Mouse (Mus musculus) left cerebral cortex, adult 9 months (tissue): Measurements from ENCODE around the gene Asb7.

Source experiments
- DNase-seq, 2 experiments: peaks; one replicate each; pipeline ENCODE4 v3.0.0; 2022; ENCODE audit warnings: low spot score in 2 of 2

Gene Asb7

GRCm38 (mm10) chr7:66689294-66689619, at the start of gene Asb7:
Asb7 (minus strand) TSS chr7:66689596.
- no peak for DNase-seq

DNA sequence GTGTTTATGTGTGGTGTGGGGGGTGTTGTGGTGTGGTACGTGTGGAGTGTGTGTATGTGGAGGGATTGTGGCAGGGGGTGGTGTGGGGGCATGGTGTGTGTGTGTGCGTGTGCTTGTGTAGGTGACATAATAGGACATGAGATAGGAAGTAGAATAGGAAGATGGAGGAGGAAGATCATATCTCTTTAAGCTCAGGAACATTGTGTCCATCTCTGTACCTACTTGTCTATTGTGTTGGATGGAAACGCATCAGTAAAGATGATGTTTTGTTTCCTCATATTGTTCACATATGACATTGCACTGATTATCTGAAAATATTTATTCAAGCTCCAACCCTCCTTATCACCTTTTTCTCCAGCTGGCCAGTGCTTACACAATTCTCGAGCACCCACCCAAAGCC, 48.0 kb upstream of the Asb7 start:
- DNase-seq = no peak

- DNase-seq = no peak
Measured at GRCm38 (mm10) chr7:66734993-66735392, 45.6 kb upstream of the Asb7 start.

DNA sequence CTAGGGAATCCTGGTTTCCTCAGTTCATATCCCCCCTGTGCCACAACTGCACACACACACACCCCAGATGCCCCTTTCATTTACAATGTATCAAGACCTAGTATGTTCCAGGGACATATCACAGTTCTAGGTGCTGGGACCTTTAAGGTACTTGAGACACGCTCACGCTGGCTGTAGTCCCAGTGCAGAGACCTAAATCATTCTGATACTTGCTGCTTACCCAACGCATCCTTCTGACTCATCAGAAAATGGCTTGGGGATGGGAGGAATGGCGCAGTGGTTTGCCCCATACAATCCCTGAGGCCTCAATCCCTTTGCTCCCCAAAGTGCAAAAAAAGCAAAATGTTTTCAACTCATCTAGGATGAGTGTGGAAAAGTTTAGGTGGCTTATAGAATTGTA, 45.1 kb upstream of the Asb7 start:
- DNase-seq = no peak

DNA sequence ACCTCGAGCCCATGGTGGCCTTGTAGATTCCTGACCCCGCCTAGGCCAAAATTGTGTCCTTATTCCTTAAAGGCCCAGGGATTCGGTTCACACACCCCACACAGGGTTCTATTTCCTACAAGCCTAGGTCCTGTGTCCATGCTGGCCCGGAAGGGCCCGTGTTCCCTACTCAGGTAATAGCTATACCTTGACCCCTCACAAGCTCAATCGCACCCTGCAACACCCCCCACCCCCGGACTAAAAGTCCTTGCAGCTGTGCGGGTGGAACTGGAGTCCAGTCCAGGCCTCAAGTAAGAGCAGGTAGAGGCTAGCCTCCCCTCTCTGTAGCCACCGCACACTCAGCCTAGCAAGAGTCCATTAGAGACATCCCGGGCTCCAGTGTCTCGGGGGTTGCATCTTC, 44.5 kb upstream of the Asb7 start:
- DNase-seq = no peak

- DNase-seq = no peak
Measured at GRCm38 (mm10) chr7:66733431-66733830, 44.0 kb upstream of the Asb7 start.

- no peak for DNase-seq
Measured at GRCm38 (mm10) chr7:66729232-66729631, 39.8 kb upstream of the Asb7 start.

DNA sequence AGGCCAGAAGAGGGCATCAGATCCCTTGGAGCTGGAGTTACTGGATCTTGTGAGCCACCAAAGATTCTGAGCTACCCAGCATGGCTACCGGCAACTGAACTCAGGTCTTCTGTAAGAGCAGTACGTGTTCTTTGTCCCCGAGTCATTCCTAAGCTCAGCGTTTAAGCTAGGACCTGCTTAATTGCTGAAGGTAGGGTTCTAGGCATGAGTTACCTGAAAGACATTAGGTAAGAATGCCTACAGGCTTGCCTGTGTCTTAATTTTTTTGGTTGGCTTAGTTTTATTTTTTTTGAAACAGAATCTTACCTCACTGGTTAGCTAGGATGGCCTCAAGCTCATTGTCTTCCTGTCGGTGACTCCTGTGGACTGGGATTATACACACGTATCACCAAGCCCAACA, 38.7 kb upstream of the Asb7 start:
- DNase-seq = no peak

DNA sequence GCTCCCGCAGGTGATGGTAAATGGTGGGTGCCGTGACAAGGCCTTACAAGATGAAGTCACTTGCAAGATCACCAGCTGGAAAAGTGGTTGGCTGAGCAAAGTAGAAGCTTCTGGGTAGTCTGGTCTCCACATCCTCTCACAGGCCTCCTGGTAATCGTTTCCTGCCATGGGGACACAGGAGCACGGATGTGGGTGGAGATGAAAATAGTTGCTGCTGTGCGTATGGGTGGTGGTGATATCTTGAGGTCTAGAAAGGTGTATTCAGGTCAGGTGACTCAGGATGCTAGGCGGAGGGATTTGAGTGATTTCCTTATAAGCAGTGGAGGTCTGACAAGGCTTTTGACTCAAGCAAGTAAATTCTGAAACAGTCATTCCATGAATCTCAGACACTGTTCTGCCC, 35.6 kb upstream of the Asb7 start:
- DNase-seq = no peak

GRCm38 (mm10) chr7:66724514-66724913, 35.1 kb upstream of the Asb7 start:
- no peak for DNase-seq

GRCm38 (mm10) chr7:66711166-66711565, 21.8 kb upstream of the Asb7 start:
- DNase-seq = no peak

DNA sequence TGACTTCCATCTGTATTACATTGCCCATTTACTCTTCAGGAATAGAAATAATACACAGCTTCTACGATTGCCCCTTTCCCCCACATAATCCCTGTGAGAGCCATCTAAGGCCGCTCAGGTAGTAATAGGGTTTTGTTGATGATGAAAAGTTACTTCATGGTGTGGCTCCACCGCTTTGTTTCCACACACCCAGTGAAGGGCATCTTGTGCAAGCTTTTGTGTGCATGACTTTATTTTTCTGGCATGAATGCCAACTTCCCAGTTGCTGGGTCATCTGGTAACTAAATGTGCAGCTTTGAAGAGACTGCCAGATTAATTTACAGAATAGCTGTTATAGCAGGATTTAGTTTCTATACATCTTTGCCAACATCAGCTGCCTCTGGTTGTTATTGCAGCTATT, 15.2 kb upstream of the Asb7 start:
- DNase-seq = no peak

- no peak for DNase-seq
Measured at GRCm38 (mm10) chr7:66702721-66703120, 13.3 kb upstream of the Asb7 start.

DNA sequence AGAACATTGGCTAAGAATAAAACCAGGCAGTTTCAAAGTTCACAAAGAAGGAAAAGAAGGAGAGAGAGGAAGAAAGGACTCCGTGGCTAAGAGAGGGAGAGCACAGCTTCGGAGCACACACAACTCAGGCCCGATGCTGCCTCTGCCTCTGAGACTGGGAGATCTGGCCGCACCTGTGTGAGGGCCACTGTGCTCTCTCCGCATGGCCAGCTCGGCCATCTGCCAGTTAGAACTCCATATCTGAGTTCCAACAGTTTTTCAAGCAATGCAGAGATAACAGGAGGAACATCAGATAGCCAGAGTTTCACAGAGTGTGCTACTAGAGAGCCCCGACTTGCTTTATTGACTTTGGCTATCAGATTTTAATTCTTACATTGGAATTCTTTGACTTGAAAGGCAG, 5.1 kb upstream of the Asb7 start:
- DNase-seq = no peak

DNA sequence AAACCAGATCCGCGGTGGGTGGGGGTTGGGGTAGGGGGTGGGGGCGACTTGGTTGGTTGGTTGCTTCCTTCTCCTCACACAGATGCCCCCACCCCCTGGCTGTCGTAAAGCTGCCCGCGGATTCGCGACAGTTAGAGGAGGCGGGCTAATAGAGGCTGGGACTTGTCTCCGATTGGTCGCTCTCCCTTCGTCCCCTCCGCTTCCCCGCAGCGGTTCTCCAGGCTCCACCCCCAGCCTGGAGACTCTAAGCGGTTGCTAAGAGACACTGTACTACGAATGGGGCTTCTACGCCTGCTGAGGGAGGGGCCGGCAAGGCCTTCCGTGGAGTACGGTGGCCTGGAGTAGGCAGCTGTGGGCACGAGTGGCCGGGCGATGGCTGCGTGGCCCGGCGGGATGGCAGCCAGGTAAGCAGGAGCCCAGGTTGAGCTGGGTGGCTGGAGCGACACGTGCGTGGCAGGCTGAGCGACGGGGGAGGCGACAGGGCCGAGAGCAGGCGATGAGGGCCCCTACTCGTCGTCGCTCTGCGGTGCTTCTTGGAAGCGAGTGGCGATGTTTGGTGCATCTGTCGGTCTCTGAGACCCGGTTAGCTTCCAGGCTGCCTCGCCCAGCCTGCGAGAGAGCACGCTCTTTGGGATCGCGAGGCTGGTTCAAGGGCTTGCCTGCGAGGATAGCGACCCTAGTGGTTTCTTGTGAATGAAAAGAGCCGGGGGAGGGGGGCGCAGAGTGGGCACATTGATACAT, 394 bp upstream of the Asb7 start, which contains the start of gene Lins1:
TSS of gene Lins1 (plus strand) at position 270 of the 741 bp plus-strand sequence.
- DNase-seq = peak; percentile 99

DNA sequence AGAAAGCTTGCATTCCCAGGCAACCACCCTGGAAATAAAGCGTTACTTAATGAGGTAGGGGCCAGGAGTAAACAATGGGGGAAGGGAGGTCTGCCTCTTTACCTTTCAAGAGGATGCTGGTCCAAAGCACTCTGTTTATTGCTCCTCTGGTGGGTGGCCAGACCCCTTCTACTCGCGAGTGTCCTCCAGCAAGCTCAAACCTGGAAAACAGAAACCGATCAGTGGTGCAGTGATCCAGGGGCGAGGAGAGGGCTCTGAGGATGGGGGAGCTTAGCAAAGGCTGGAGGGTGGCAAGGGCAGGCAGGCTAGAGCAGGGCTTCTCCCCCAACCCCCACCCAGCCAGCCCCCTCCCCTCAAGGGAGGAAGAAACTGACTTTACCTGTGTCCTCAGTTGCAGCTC, 675 bp downstream of the Asb7 start:
- no peak for DNase-seq

- no peak for DNase-seq
Measured at GRCm38 (mm10) chr7:66682119-66682863, 7.1 kb downstream of the Asb7 start.

DNA sequence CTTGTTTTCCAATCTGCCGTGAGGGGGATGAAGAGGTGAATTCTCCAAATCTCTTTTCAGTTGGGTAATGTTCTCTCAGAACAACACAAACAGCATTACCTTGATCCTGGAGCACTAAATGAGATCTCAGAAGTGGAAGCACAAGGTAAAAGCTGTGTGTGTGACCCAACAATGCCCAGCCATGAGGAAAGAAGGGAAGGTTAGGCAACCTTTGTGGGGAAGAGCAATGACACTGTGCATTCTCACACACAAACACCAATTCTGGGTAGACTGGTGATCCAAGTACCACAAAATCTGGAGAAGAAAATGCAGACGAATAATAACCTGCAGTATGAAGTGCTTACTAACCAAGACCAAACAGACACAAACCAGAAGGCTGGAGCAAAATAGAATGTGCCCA, 13.6 kb downstream of the Asb7 start:
- no peak for DNase-seq

GRCm38 (mm10) chr7:66667064-66667463, 22.3 kb downstream of the Asb7 start:
- DNase-seq = no peak

DNA sequence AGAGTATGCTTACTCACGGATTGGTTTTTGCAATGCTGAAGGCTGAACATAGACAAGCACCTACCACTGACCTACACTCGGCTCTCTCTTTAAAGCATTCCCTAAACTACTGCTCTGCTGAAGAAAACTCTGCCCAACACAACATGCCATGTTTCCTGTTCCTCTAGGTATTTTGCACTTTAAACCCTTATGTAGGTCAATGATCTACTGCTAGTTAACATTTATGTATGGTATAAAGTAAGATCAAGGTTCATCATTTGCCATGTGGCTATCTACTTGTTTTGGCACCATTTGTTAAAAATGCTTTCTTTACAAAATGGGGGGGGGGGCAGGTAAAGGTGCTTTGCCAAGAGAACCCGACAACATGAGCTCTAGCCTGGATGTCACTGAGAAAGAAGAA, 25.8 kb downstream of the Asb7 start:
- no peak for DNase-seq

GRCm38 (mm10) chr7:66661572-66661971, 27.8 kb downstream of the Asb7 start:
- DNase-seq = peak; percentile 39 to 87

DNA sequence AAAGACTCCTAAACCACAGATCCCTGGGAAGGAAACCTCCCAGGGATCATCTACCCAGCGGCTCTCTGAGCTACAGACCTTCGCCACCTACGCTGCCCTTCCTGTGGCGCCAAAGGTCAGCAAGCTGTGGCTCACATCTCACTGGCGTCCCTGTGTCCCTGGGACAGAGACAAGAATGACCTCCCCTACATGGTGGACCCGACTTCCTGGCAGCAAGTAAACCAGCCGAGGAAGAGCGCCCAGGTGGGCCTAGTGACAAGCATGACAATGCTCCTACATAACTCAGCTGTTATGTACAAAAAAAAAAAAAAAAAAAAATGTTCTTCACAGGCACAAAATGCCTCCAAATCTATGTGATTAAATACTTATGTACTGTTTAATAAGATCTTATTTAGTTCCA, 28.4 kb downstream of the Asb7 start:
- no peak for DNase-seq

DNA sequence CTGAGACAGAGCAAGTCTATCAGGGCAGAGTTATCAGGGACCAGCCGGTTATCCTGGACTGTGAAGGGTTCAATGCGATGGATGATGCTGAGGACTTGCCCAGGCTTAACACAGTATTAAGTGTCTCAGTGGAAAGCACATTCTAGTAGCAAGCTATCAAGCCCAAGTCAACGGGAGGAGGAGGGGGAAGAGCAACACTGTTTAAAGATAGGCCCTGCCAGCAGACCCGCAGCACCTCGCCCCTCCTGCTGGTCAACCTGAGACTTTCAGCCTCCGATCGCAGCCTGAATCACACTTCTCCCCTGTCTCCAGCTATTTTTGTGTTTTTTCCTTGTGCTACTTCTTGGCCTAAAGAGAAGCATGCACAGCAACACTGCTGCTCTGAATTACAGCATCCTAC, 29.1 kb downstream of the Asb7 start:
- DNase-seq = no peak

DNA sequence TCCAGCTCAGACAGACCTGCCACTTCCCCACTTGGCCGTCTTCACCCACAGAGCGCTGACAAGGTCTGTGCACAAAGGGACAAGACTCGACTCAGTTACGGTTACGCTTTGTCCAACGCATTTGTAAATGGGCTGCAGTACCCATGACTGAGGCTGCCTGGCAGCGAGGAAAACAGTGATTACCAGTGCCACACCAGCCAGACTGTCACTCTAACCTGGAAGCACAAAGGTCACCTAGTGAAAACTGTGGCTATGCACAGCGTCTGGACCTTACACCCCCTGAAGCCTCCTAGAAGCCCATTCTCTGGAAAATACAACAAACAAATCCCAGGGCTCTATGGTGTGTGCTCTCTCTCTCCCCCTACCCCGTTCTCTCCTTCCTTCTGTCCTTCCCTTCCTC, 33.9 kb downstream of the Asb7 start:
- no peak for DNase-seq
